Mouse (Mus musculus) spleen, adult 2 months (tissue): ENCODE data around the gene Prkn. TPM values are rescaled to one million over a fixed set of nuclear protein-coding genes. Genes with fewer than 3 reads are reported as not detected.
"Not testable (repeated sequence)": the region's sequence is repeated elsewhere in the genome, so short reads cannot be mapped to it uniquely, and the experiment has no call there.

Experiments used
- DNase-seq, 2 experiments: peaks; one replicate each; pipeline versions ENCODE4 v3.0.0 to v3.0.0-alpha.2; 2012 to 2021; ENCODE audit warnings: low spot score in 2 of 2, low read depth in 1 of 2
- H3K27ac ChIP-seq: fragments of 200-500 bp; 2 replicates; pipeline ENCODE4 v1.5.1; 2012; ENCODE audit warnings: low read length, inconsistent platforms; ENCODE audit not compliant: insufficient read depth
- H3K27me3 ChIP-seq: fragments of 200-500 bp; 2 replicates; pipeline ENCODE4 v1.6.1; 2012; ENCODE audit warnings: mild to moderate bottlenecking, moderate library complexity, low read length, inconsistent platforms; ENCODE audit not compliant: control insufficient read depth, insufficient read depth
- H3K36me3 ChIP-seq: fragments of 200-500 bp; 2 replicates; pipeline ENCODE4 v1.6.1; 2012; ENCODE audit warnings: mild to moderate bottlenecking, low read length, inconsistent platforms; ENCODE audit not compliant: control insufficient read depth, insufficient read depth
- H3K4me1 ChIP-seq: fragments of 200-500 bp; 2 replicates; pipeline ENCODE4 v1.6.1; 2011; ENCODE audit warnings: inconsistent platforms; ENCODE audit not compliant: control insufficient read depth, insufficient read depth, insufficient read length
- H3K4me3 ChIP-seq: fragments of 200-500 bp; 2 replicates; pipeline ENCODE4 v1.5.1; 2011; ENCODE audit warnings: mild to moderate bottlenecking, inconsistent platforms; ENCODE audit not compliant: insufficient read depth, insufficient read length; ENCODE audit errors: extremely low read depth
- CTCF ChIP-seq: fragments of 200-500 bp; IDR thresholded peaks from 2 replicates; pipeline ENCODE4 v1.5.1; 2011; ENCODE audit warnings: mild to moderate bottlenecking, inconsistent platforms; ENCODE audit not compliant: insufficient read depth, insufficient read length, insufficient replicate concordance; ENCODE audit errors: extremely low read depth
- POLR2A ChIP-seq: fragments of 200-500 bp; IDR thresholded peaks from 2 replicates; pipeline ENCODE4 v1.6.1; 2011; ENCODE audit warnings: low read depth, low read length, inconsistent platforms
- WGBS: fragments of 180-500 bp; shearing (Covaris S2); methylation state at CpG from one replicate; pipeline ENCODE4 v1.1.7; 2018; 5-methylcytosine and 5-hydroxymethylcytosine counted together
- polyA plus RNA-seq: library from polyadenylated mRNA; depleted of rRNA; stranded (reverse); fragments of >200 nt; gene quantifications from 2 replicates; pipeline ENCODE4 v1.2.3, GENCODE M21; 2012

The Prkn gene
- polyA plus RNA-seq, 1 experiment = 0.72 TPM

DNA sequence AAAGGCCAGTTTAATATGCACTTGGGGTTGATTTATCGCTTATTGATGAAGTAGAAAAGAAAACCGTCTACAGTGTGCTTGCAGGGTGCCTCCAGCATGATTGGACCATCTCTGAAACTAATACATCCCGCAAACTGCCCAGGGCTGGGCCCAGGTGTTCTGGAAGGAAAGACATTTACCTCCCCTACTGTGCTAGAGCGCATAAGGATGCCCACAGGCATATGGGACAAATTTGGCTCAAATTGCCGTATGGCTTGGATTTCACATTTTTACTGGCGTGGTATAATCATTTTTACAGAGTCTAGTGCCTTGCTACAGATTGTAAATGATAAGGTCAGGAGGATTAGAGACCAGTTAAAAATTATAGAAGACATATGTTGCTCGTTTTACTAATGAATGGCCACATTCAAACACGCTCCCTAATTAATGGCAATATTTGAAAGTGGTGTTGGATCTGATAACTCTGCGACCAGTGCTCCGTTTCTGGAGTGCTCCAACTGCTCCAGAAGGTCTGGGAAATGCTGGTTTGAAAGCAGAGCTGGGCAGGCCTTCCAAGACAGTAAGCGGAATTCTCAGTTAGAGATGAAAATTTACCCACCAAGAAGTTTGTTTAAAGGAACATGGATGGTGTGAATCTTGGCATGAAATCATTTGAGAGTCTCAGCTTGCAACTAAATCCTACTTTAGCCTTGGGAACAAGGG, 1150.4 kb downstream of the Prkn start:
- Histone ChIP-seq H3K4me3 (no peak overlapping the region), H3K36me3 (no peaks in the 10 kb centered on the region), H3K27ac (no peak overlapping the region), H3K27me3 (no peaks in the 10 kb centered on the region), H3K4me1 (no peaks in the 10 kb centered on the region)
- TF ChIP-seq POLR2A (no peak), CTCF (no peak)
- 88% methylated on average over 11 of the region's 11 CpGs for WGBS
- no peak for DNase-seq

DNA sequence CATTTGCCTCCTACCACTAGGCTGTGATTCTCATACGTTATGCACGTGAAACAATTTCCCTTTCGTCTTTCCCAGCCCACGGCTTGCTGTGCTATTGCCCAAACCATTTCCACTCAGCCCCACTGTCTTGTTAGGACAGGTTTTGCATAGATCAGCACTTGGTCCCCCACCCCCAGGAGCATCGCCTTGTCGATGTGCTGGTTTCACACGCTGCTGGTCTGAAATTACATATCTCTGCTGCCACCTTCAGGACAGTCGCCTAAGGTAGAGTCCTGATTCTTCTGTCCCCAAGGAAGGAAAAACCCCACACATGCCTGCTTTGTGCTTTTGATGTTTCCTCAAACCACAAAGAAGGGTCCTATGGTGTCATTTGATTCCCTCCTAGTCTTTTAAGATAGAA, 1153.1 kb downstream of the Prkn start:
- TF ChIP-seq POLR2A = no peak
- TF ChIP-seq CTCF = peak; percentile 8; the same call in 1 of the 2 replicates
- Histone ChIP-seq H3K4me1 (no peaks in the 10 kb centered on the region), H3K27me3 (no peaks in the 10 kb centered on the region), H3K27ac (no peak overlapping the region), H3K4me3 (no peak overlapping the region), H3K36me3 (no peaks in the 10 kb centered on the region)
- no peak for DNase-seq
- WGBS = 32% methylated on average over 8 of the region's 8 CpGs

DNA sequence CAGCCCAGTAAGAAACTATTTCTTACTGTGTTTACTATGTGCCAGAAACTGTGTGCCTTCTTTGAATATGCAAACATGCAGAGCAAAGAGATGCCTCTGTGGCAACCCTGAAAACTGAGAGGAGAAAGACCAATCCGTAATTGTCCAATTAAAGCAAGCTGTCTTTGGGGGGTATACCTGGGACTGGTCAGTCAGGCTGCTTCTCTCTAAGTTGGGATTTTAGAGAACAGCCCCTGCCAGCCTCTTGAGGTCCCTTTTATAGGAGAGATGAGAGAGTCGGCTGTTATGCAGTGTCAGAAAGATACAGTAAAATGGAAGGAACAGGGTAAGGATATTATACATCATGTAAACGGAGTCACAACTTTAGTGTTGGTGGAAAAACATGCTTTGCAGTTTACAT, 1154.1 kb downstream of the Prkn start:
- Histone ChIP-seq H3K27ac (no peak overlapping the region), H3K36me3 (no peaks in the 10 kb centered on the region), H3K4me1 (no peaks in the 10 kb centered on the region), H3K27me3 (no peaks in the 10 kb centered on the region), H3K4me3 (no peak overlapping the region)
- TF ChIP-seq POLR2A = no peak
- no peak for TF ChIP-seq CTCF
- WGBS = 78% methylated on average over 3 of the region's 3 CpGs
- DNase-seq = no peak

DNA sequence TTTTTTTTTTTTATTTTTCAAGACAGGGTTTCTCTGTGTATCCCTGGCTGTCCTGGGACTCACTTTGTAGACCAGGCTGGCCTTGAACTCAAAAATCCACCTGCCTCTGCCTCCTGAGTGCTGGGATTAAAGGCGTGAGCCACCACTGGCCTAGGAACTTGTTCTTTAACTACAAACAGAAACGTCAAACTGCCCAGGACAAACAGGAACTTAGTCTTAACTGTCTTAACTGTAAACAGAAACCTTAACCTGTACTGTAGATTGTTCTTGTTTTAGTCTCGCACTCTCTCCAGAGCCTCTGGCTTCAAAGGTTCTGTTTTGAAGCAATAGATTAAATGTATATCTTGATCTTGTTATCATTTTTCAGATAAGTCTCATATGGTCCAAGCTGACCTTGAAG, 1154.6 kb downstream of the Prkn start:
- H3K4me1 ChIP-seq, H3K4me3 ChIP-seq, DNase-seq, H3K36me3 ChIP-seq, H3K27me3 ChIP-seq, H3K27ac ChIP-seq: not testable (repeated sequence)
- 57% methylated on average over 3 of the region's 3 CpGs for WGBS

DNA sequence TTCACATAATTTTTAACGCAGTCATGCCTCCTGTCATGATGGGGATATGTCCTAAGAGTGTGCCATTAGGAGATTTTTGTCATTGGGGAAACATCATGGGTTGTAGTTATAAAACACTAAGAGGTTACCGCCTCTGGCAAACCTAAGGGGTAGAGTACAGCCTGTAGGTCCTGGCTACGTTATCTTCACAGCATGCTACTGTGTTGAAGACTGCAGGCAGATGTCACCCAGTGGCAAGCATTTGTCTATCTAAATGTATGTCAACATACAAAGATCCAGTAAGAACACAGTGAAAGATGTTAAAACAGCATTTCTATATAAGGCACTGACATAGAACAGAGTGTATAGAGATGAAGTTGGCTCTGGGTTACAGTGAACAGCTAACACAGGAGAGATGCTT, 1155.3 kb downstream of the Prkn start:
- Histone ChIP-seq H3K27me3 (no peaks in the 10 kb centered on the region), H3K27ac (no peak overlapping the region), H3K36me3 (no peaks in the 10 kb centered on the region), H3K4me1 (no peaks in the 10 kb centered on the region), H3K4me3 (no peak overlapping the region)
- no peak for TF ChIP-seq CTCF
- TF ChIP-seq POLR2A = no peak
- no peak for DNase-seq
- 88% methylated on average over 3 of the region's 3 CpGs for WGBS

DNA sequence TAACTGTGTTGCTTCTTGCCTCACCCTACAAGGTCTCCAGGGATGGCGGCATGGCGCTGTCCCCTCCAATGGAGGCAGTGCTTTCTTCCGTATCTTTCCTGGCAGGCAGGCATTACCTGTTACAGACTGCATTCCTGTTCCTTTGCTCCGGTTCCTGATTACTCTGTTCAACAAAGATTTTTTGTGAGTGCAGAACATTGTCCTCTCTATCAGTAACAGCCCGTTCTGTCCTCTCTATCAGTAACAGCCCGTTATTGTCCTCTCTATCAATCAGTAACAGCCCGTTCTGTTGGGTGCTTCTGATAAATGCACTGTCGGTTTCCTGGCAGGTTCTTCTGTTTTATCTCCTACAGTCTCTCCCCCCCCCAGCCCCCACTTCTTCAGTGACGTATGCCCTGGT, 1156.1 kb downstream of the Prkn start:
- no peak overlapping the region for H3K4me3 ChIP-seq
- no peaks in the 10 kb centered on the region for H3K4me1 ChIP-seq
- WGBS = 78% methylated on average over 9 of the region's 9 CpGs
- H3K27me3 ChIP-seq = no peaks in the 10 kb centered on the region
- no peaks in the 10 kb centered on the region for H3K36me3 ChIP-seq
- no peak for DNase-seq
- no peak overlapping the region for H3K27ac ChIP-seq
- TF ChIP-seq CTCF (no peak), POLR2A (no peak)

DNA sequence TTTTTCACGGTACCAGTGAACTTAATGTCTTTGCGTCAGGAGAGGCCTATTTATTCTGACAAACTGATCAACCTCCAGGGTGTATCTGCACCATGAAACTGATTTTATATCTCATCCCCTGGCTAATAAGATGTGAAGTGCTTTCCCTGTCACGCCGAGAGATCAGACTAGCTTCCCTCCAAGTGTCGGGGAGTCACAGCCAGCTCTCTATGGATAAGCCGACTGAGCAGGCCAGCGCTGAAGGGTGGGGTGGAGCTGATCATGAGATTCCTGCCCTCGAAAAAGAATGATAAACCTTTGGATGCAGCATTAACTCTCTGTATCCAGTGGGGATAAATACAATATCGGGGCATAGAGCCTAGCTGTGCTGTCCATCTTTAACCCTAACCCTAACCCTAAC, 1160.1 kb downstream of the Prkn start:
- H3K4me3 ChIP-seq = no peak overlapping the region
- H3K4me1 ChIP-seq = no peaks in the 10 kb centered on the region
- no peaks in the 10 kb centered on the region for H3K27me3 ChIP-seq
- H3K36me3 ChIP-seq = no peaks in the 10 kb centered on the region
- no peak for DNase-seq
- TF ChIP-seq CTCF = no peak
- no peak for TF ChIP-seq POLR2A
- no peak overlapping the region for H3K27ac ChIP-seq
- WGBS = 86% methylated on average over 9 of the region's 9 CpGs
